8 mouse cellular contexts compared by ENCODE assay signal in genomic region chr6:54228874-54229273, GRCm38 (mm10).
DNase-seq lines count a peak whose midpoint lies in the region; ATAC-seq and TF ChIP-seq lines count a peak whose summit lies in the region.

No protein-coding gene starts in this region.

- peak; percentile 49; the same call in 1 of the 2 replicates for ATAC-seq in hindbrain, embryonic 15.5 days (ENCODE audit: low FRiP score, low read depth)
- ATAC-seq in lung, embryonic 14.5 days (ENCODE audit: insufficient read depth), result peak; percentile 31; the same call in 1 of the 2 replicates

- no peaks in the 10 kb centered on the region for H3K27me3 ChIP-seq in hindbrain, embryonic 15.5 days
- no peaks in the 10 kb centered on the region for H3K27me3 ChIP-seq in lung, embryonic 14.5 days (ENCODE audit: insufficient read depth, low read length)

- no peaks in the 10 kb centered on the region for H3K9me3 ChIP-seq in hindbrain, embryonic 15.5 days
- no peaks in the 10 kb centered on the region for H3K9me3 ChIP-seq in lung, embryonic 14.5 days (ENCODE audit: low read depth, low read length)

- peak; percentile 10 to 43 for DNase-seq in frontal cortex, postnatal 36 days (ENCODE audit: low spot score in 2 of 2)
- no peak for DNase-seq in frontal cortex, postnatal 14 days (ENCODE audit: low spot score in 2 of 2)
- DNase-seq in urinary bladder, postnatal 14 days (ENCODE audit: low spot score), result peak; percentile 37
- DNase-seq in urinary bladder, adult 2 months (ENCODE audit: low spot score), result no peak
- DNase-seq in embryo, embryonic 10.5 days (ENCODE audit: low spot score), result peak; percentile 84
- DNase-seq in lung, embryonic 14.5 days, result peak; percentile 88
- peak; percentile 28 for DNase-seq in retina, adult 2 months (ENCODE audit: low read depth, low spot score)

- H3K4me1 ChIP-seq in hindbrain, embryonic 15.5 days (replicated peaks), result peaks cover 9% of the 10 kb centered on the region
- no peaks in the 10 kb centered on the region for H3K4me1 ChIP-seq in lung, embryonic 14.5 days (ENCODE audit: insufficient read depth)

- no peak overlapping the region for H3K4me2 ChIP-seq in hindbrain, embryonic 15.5 days
- H3K4me2 ChIP-seq in lung, embryonic 14.5 days, result no peak overlapping the region

- no peak overlapping the region for H3K4me3 ChIP-seq in hindbrain, embryonic 15.5 days
- no peak overlapping the region for H3K4me3 ChIP-seq in lung, embryonic 14.5 days (ENCODE audit: low read depth, low read length)

- no peaks in the 10 kb centered on the region for H3K36me3 ChIP-seq in hindbrain, embryonic 15.5 days
- no peaks in the 10 kb centered on the region for H3K36me3 ChIP-seq in lung, embryonic 14.5 days (ENCODE audit: insufficient read depth)

- WGBS in hindbrain, embryonic 15.5 days, result 3% methylated on average over 2 of the region's 2 CpGs
- 9% methylated on average over 2 of the region's 2 CpGs for WGBS in lung, embryonic 14.5 days

- H3K27ac ChIP-seq in hindbrain, embryonic 15.5 days (replicated peaks), result no peak overlapping the region
- H3K27ac ChIP-seq in lung, embryonic 14.5 days (ENCODE audit: low read depth), result no peak overlapping the region

- no peak overlapping the region for H3K9ac ChIP-seq in hindbrain, embryonic 15.5 days
- no peak overlapping the region for H3K9ac ChIP-seq in lung, embryonic 14.5 days

- TF ChIP-seq CTCF in lung, embryonic 14.5 days (IDR thresholded peaks at IDR 0.05; ENCODE audit: low read depth), result peak; percentile 93

Comparison
In these comparisons a context has a peak if more than half of its experiments do, and no peak if none do; other contexts are left out.
1. DNase-seq: peak in frontal cortex, postnatal 36 days (2 of 2), urinary bladder, postnatal 14 days (single experiment), embryo, embryonic 10.5 days (single experiment), lung, embryonic 14.5 days (single experiment) and retina, adult 2 months (single experiment); none in frontal cortex, postnatal 14 days (0 of 2) and urinary bladder, adult 2 months (single experiment).